Mouse (Mus musculus) regulatory T cell (primary cell): ENCODE results near the gene Krt77.

Experiments
- in situ Hi-C: fragments of 300-600 bp; cut with MboI, MseI; formaldehyde crosslinking; loops from one replicate; pipeline ENCODE4 v1.15.1; 2025; ENCODE audit warnings: high pct_unique_total_duplicates

Krt77 gene

DNA sequence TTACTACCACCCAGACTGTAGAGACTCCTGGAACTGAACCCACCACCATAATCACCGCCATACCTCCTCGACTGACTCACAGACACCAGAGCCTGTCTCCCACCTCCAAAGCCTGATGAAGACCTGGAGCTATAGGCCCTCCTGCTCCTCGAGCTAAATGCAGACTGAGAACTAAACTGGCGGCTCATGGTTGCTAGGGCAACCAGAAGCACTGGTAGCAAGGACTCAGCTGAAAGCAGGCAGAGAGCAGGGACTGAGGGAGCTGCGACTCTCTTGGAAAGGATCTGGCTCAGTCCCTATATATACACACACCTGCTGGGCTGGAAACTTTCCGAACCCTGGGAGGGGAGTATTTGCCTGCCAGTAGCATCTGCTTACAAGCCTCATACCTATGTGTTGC is at the start of gene Krt77:
Krt77 (minus strand) TSS at position 275 of the 400 bp plus-strand sequence.
- in situ Hi-C loops: no loop called here

- in situ Hi-C loops: no loop called here
Observed at GRCm38 (mm10) chr15:101916072-101916471, 46.6 kb upstream of the Krt77 start.

- in situ Hi-C loops: no loop called here
Observed at GRCm38 (mm10) chr15:101904849-101905248, 35.3 kb upstream of the Krt77 start.

DNA sequence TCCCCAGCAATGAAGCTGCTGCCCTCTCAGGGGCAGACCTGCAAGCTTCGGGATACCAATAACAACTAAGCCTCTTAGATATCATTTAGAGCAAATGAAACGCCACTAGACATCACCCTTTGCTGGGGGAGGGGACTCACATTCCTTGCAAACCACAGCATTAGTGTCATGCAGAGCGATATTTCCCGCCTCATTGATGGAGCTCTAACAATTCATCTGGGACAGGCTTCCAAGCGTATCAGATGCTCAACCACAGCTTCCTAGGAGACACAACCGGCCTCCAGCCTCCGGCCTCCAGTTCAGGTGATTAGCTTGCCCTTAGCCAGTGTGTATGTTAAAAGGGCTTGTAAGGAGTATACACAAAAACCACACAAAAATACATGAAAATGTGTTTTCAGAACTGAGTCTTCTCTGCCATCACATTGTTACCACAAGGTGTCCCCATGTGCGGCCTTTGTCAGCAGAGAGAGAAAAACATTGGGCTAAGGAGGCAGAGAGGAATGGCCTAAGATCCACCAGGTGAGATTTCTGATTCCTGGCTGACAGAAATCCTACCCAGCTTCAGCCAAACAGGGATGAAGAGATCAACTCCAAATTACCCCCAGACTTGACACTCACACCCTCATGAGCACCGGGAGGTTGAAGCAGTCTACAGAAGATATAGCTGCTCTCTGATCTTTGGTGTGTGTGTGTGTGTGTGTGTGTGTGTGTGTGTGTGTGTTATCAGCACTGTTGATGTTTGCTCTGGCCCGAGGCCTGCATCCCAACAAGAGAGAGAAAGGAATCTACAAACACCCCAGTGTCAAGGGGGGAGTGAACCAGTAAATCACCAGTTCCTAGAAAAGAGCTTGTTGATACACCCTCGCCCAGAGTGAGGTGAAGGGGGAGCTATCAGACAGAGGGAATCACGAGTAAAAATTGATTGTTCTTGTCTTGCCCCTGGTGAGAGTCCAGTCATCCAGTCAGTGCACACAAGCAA is 33.0 kb upstream of the Krt77 start:
- in situ Hi-C loops: no loop called here

DNA sequence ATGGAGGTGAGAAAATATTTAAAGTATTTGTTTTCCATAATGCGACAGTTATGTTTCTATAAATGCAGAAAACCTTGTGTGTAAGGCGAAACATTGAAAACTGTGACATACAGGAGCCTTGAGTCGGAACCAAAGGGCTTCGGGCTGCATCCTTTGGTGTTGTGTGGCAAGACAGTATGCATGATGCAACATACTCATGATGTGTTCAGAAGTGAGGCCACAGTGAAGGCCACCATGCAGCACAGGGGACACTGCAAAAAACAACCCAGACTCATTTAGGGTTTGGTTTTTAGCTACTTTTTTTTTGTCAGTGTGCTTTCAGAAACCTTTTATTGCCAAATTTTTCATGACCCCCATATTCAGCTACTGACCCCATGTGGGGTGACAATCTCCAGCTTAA is 25.7 kb upstream of the Krt77 start:
- in situ Hi-C loops: loop anchor here (25.0 kb wide), 1 partner anchor 1608 kb away; the partner anchor contains the start of gene Tmprss12

DNA sequence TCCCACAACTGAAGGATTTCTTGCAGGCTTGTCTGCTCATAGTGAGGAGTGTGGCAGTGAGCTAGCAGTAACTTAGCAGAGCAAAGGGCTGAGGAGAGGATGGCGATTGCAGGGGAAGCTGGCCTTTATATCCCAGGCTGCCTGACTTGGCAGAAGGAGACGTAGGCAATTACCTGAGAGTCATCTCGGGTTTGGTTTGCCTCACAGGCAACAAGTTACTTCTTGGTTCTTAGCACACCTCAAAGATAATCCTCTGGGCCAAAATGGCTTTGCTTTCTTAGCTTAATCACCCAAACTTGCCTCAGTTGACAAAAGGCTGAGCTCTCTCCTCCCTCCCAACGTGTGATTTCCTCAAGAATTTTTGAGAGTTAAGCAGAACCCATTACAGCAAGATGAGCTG is 23.3 kb upstream of the Krt77 start, which contains the start of gene Krt76:
Krt76 (minus strand) TSS at position 101 of the 400 bp plus-strand sequence.
- in situ Hi-C loops: loop anchor here (25.0 kb wide), 1 partner anchor 1606 kb away; the partner anchor contains the start of gene Tmprss12

GRCm38 (mm10) chr15:101879776-101880175 is 10.3 kb upstream of the Krt77 start:
- in situ Hi-C loops: loop anchor here (25.0 kb wide), 1 partner anchor 1592 kb away; the partner anchor contains the start of gene Tmprss12

DNA sequence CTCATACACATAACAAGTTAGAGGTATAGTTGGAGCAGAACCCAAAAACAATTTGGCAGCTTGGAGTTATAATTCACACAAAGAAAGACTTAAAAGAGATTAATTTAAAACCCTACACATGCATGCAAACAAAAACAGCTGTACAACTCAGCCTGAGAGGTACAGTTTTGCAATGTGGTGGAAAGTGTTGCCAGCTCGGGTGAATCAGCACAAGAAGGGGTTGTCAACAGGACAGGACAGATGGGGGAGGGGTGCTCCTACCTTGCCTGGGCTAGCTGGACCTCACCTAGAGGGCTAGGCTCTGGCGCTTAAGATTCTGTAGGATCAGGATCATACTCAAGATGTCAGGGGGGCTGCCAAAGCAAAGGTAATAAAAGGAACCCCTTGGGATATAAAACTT is 8.5 kb upstream of the Krt77 start:
- in situ Hi-C loops: loop anchor here (25.0 kb wide), 1 partner anchor 1591 kb away; the partner anchor contains the start of gene Tmprss12

GRCm38 (mm10) chr15:101874383-101874782 is 4.9 kb upstream of the Krt77 start:
- in situ Hi-C loops: no loop called here

DNA sequence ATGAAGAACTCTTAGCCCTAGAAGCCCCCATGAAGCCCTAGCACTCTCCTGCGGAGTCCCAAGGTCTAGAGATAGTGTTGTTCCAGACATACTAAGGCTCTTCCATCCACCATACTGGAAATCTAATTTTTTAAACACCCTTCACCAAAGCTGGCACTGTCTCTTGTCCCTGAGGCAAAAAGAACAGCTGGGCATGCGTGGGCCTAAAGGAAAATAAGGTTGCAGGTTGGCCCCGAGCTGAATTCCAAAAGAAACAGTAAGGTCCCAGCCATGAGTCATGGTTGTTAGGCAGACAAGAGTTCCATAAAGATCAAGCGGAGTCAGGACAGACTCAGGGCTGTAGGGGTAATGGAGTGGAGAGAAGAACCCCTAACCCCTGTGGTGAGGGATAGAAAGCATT is 3.7 kb upstream of the Krt77 start:
- in situ Hi-C loops: no loop called here

- in situ Hi-C loops: no loop called here
Observed at GRCm38 (mm10) chr15:101866754-101867153, 2.8 kb downstream of the Krt77 start.

GRCm38 (mm10) chr15:101860421-101861130 is 8.9 kb downstream of the Krt77 start:
- in situ Hi-C loops: no loop called here

DNA sequence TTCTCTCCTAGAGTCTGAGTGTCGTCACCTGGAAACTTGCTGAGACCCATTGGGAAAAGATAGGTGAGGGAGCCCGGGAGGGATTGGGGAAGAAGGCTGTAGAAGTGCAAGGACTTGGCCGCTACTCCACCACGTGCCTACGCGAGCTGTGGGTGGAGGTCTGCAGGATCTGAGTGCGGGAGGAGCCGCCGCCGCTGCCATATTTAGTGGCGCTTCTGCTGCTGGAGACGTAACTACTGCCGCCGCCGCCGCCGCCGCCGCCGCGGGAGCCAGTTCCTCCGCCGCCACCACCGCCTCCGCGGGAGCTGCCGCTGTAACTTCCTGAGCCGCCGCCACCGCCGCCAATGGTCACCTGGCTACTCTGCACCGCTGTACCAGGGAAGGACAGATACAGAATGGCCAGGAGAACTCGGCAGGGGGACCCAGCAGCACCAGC is 9.8 kb downstream of the Krt77 start:
- in situ Hi-C loops: no loop called here

GRCm38 (mm10) chr15:101858673-101859425 is 10.7 kb downstream of the Krt77 start:
- in situ Hi-C loops: no loop called here

- in situ Hi-C loops: no loop called here
Observed at GRCm38 (mm10) chr15:101856696-101857095, 12.8 kb downstream of the Krt77 start.

GRCm38 (mm10) chr15:101855732-101856131 is 13.8 kb downstream of the Krt77 start:
- in situ Hi-C loops: no loop called here

DNA sequence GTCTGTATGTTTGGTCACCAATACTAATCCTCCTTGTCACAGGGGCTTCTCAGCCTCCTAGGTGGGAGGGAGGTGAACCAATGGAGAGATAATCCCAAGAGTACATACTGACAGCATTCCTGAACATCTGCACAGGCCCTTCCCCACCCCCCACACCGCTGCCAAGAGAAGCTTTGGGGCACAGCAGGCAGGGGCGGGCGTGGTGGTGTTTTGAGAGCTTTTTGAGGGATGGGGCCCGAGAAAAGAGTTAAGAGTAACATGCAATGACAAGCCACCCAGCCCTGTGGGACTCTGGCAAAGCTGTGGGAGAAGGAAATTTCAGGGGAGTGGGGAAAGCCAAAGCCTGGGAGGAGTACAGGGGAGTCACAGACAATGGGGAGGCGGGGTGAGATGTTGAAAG is 15.2 kb downstream of the Krt77 start:
- in situ Hi-C loops: no loop called here

GRCm38 (mm10) chr15:101852571-101852970 is 16.9 kb downstream of the Krt77 start:
- in situ Hi-C loops: no loop called here

- in situ Hi-C loops: no loop called here
Observed at GRCm38 (mm10) chr15:101850694-101851093, 18.8 kb downstream of the Krt77 start, which contains the start of gene Krt1. TSS of gene Krt1 (minus strand) at chr15:101850794.

DNA sequence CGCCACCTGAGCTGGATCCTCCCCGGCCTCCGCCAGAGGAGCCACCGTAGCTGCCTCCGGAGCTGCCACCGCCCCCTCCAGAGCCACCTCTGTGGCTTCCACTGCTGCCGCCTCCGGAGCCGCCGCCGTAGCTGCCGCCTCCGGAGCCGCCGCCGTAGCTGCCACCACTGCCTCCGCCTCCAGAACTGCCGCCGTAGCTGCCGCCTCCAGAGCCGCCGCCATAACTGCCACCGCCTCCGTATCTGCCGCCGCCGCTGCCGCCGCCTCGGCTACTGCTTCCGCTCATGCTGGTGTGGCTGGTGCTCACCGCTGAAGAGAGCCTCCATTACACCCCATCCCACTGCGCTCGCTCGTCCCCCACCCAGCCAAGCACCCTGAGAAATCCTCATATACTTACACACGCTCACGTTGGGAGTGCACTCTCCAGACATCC is 23.5 kb downstream of the Krt77 start:
- in situ Hi-C loops: no loop called here

- in situ Hi-C loops: no loop called here
Observed at GRCm38 (mm10) chr15:101843192-101843591, 26.3 kb downstream of the Krt77 start.
